Mouse (Mus musculus): ENCODE measurements around the gene Il18rap. TPM values are rescaled to one million over a fixed set of nuclear protein-coding genes. Genes with fewer than 3 reads are reported as not detected.
"Not testable (repeated sequence)": the region's sequence is repeated elsewhere in the genome, so short reads cannot be mapped to it uniquely, and the experiment has no call there.

The Il18rap gene
- polyA plus RNA-seq, 1 experiment from 2014 or later: 0.33 TPM

GRCm38 (mm10) chr1:40580269-40580668 lies 65.1 kb downstream of the Il18rap start:
- WGBS: 56% methylated on average over 14 of the region's 14 CpGs
- H3K4me1 ChIP-seq (ENCODE audit: control insufficient read depth, insufficient read depth, low read length): no peaks in the 10 kb centered on the region
- ATAC-seq: peak; percentile 58
- H3K9ac ChIP-seq (ENCODE audit: low read depth, low read length): no peak overlapping the region
- peak overlapping the region; percentile 32 for H3K4me2 ChIP-seq (ENCODE audit: low read depth, low read length)
- no peak overlapping the region for H3K27ac ChIP-seq (ENCODE audit: low read length)
- H3K27me3 ChIP-seq (replicated peaks; ENCODE audit: control insufficient read depth, insufficient read depth, low read length): no peaks in the 10 kb centered on the region
- 0 out of 2 replicates have a peak overlapping the region, but pooled peaks have one; percentile 25 for H3K4me3 ChIP-seq (ENCODE audit: low read length)
- no peaks in the 10 kb centered on the region for H3K36me3 ChIP-seq (ENCODE audit: control insufficient read depth, insufficient read depth, low read length)
- no peaks in the 10 kb centered on the region for H3K9me3 ChIP-seq (ENCODE audit: control insufficient read depth, low read length)

DNA sequence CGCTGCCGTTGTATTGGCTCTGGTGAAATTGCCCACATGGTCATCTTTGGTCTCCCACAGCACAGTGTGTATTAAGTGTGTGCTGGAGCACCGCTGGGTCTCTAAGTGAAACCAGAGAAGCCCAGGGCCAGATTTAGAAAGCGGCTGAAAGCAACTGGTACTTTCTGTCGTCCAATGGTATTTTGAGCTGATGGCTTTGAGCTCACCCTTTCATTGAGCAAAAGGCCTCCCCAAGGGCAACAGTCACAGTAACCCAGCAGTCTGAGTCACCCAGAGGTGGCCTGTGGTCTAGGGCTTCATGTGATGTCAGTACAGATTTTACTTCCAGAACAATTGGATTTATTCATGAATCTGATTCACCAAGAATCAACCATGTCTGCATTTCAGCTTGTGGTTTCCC lies 71.6 kb downstream of the Il18rap start:
- H3K9ac ChIP-seq (ENCODE audit: low read depth, low read length): no peak overlapping the region
- no peak overlapping the region for H3K27ac ChIP-seq (ENCODE audit: low read length)
- no peak for ATAC-seq
- no peaks in the 10 kb centered on the region for H3K9me3 ChIP-seq (ENCODE audit: control insufficient read depth, low read length)
- H3K27me3 ChIP-seq (replicated peaks; ENCODE audit: control insufficient read depth, insufficient read depth, low read length): no peaks in the 10 kb centered on the region
- no peak overlapping the region for H3K4me2 ChIP-seq (ENCODE audit: low read depth, low read length)
- 91% methylated on average over 5 of the region's 5 CpGs for WGBS
- no peaks in the 10 kb centered on the region for H3K36me3 ChIP-seq (ENCODE audit: control insufficient read depth, insufficient read depth, low read length)
- no peaks in the 10 kb centered on the region for H3K4me1 ChIP-seq (ENCODE audit: control insufficient read depth, insufficient read depth, low read length)
- H3K4me3 ChIP-seq (ENCODE audit: low read length): no peak overlapping the region

GRCm38 (mm10) chr1:40590931-40591330 lies 75.8 kb downstream of the Il18rap start:
- ATAC-seq: no peak
- H3K27me3 ChIP-seq (replicated peaks; ENCODE audit: control insufficient read depth, insufficient read depth, low read length): no peaks in the 10 kb centered on the region
- WGBS: 83% methylated on average over 4 of the region's 4 CpGs

DNA sequence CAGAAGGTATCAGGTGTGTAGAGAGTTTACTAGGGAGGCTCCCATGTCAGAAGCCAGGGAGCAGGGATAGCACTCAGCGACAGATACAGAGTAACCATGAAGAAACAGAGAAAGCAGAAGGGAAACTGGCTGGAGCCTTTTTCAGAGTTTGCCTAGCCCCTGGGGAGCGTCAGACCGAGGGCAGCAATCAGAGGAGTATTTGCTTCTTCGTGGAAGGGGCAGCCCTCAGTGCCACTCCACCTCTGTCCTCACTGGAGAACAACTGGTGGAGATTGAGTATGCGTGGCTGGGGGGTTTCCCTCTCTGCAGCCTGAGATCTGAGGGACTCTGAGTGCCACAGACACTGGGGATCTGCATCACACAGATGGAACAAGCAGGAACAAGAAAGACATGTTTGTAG lies 82.7 kb downstream of the Il18rap start:
- Histone ChIP-seq H3K4me2 (ENCODE audit: low read depth, low read length) (no peak overlapping the region), H3K27me3 (replicated peaks; ENCODE audit: control insufficient read depth, insufficient read depth, low read length) (no peaks in the 10 kb centered on the region), H3K4me3 (ENCODE audit: low read length) (no peak overlapping the region), H3K36me3 (ENCODE audit: control insufficient read depth, insufficient read depth, low read length) (no peaks in the 10 kb centered on the region), H3K9me3 (ENCODE audit: control insufficient read depth, low read length) (no peaks in the 10 kb centered on the region), H3K9ac (ENCODE audit: low read depth, low read length) (no peak overlapping the region), H3K4me1 (ENCODE audit: control insufficient read depth, insufficient read depth, low read length) (no peaks in the 10 kb centered on the region), H3K27ac (ENCODE audit: low read length) (no peak overlapping the region)
- ATAC-seq: no peak
- WGBS: 54% methylated on average over 5 of the region's 5 CpGs

More at GRCm38 (mm10) chr1:40590931-40591330, 75.8 kb downstream of the Il18rap start:
- Histone ChIP-seq H3K27ac (ENCODE audit: low read length) (no peak overlapping the region), H3K9me3 (ENCODE audit: control insufficient read depth, low read length) (no peaks in the 10 kb centered on the region), H3K4me3 (ENCODE audit: low read length) (no peak overlapping the region), H3K9ac (ENCODE audit: low read depth, low read length) (no peak overlapping the region), H3K36me3 (ENCODE audit: control insufficient read depth, insufficient read depth, low read length) (no peaks in the 10 kb centered on the region), H3K4me2 (ENCODE audit: low read depth, low read length) (no peak overlapping the region), H3K4me1 (ENCODE audit: control insufficient read depth, insufficient read depth, low read length) (no peaks in the 10 kb centered on the region)

- H3K4me3 ChIP-seq (ENCODE audit: low read length); H3K9me3 ChIP-seq (ENCODE audit: control insufficient read depth, low read length); H3K27ac ChIP-seq (ENCODE audit: low read length); H3K4me2 ChIP-seq (ENCODE audit: low read depth, low read length); ATAC-seq; H3K36me3 ChIP-seq (ENCODE audit: control insufficient read depth, insufficient read depth, low read length); H3K4me1 ChIP-seq (ENCODE audit: control insufficient read depth, insufficient read depth, low read length); H3K27me3 ChIP-seq (replicated peaks; ENCODE audit: control insufficient read depth, insufficient read depth, low read length); H3K9ac ChIP-seq (ENCODE audit: low read depth, low read length): not testable (repeated sequence)
- WGBS: 92% methylated on average over 9 of the region's 9 CpGs
Observed at GRCm38 (mm10) chr1:40599661-40600060, 84.5 kb downstream of the Il18rap start.

- no peak overlapping the region for H3K27ac ChIP-seq (ENCODE audit: low read length)
- H3K9ac ChIP-seq (ENCODE audit: low read depth, low read length): no peak overlapping the region
- no peaks in the 10 kb centered on the region for H3K36me3 ChIP-seq (ENCODE audit: control insufficient read depth, insufficient read depth, low read length)
- no peaks in the 10 kb centered on the region for H3K9me3 ChIP-seq (ENCODE audit: control insufficient read depth, low read length)
- no peaks in the 10 kb centered on the region for H3K4me1 ChIP-seq (ENCODE audit: control insufficient read depth, insufficient read depth, low read length)
- WGBS: 80% methylated on average over 25 of the region's 25 CpGs
- no peak overlapping the region for H3K4me2 ChIP-seq (ENCODE audit: low read depth, low read length)
- no peaks in the 10 kb centered on the region for H3K27me3 ChIP-seq (replicated peaks; ENCODE audit: control insufficient read depth, insufficient read depth, low read length)
- no peak overlapping the region for H3K4me3 ChIP-seq (ENCODE audit: low read length)
- no peak for ATAC-seq
Observed at GRCm38 (mm10) chr1:40600394-40601327, 85.5 kb downstream of the Il18rap start.

Other genes with a start within 250 kb of the Il18rap start
- gene Il1rl2, start 190.8 kb upstream of the Il18rap start, polyA plus RNA-seq (2015; fragmentation: Nextera tagmentation; extraction: Ambion mirVana): 4.4 and 5.2 TPM in 2 replicates
- gene Il1rl1, start 85.8 kb upstream of the Il18rap start, polyA plus RNA-seq (2015; fragmentation: Nextera tagmentation; extraction: Ambion mirVana): 0.42 and 0.48 TPM in 2 replicates
- gene Il18r1, start 49.8 kb upstream of the Il18rap start, polyA plus RNA-seq (2015; fragmentation: Nextera tagmentation; extraction: Ambion mirVana): 0.45 and 0.51 TPM in 2 replicates
- gene Slc9a4, start 64.7 kb downstream of the Il18rap start, polyA plus RNA-seq (2015; fragmentation: Nextera tagmentation; extraction: Ambion mirVana): 0.04 TPM in 1 of 2 replicates, not detected in the other
- 0.50 and 0.51 TPM in 2 replicates for gene Slc9a2, start 165.2 kb downstream of the Il18rap start, polyA plus RNA-seq (2015; fragmentation: Nextera tagmentation; extraction: Ambion mirVana)

Data from intestine, embryonic 16.5 days (tissue).